Mouse (Mus musculus): Measurements from ENCODE around the gene Hhat. TPM values are rescaled to one million over a fixed set of nuclear protein-coding genes. Genes with fewer than 3 reads are reported as not detected.
A peak's percentile ranks its signal among the peaks of the same experiment; 100 is the strongest.

Hhat gene
- total RNA-seq, 2 experiments from 2014 or later, result not detected

DNA sequence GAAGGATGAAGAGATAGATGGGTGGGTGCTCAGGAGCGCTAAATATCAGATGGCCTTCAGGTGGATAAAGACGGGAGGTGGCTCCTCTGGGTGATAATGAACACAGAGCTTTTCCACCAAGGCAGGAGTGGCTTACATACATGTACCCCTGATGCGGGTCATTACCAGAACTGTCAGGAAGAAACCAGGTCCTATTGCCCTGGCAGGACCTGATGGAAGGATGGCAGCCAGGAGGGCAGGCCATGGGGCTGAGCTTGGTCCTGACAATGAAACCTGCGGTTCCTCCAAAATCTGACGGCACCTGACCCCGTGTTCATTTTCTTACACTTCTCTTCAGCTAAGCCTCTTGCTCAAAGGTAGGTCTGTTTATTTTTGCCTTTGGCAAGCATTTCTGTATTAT is 24.8 kb downstream of the Hhat start:
- ATAC-seq (replicated peaks; ENCODE audit: low FRiP score, poor library complexity, severe bottlenecking), result no peak

- ATAC-seq (replicated peaks; ENCODE audit: low FRiP score, poor library complexity, severe bottlenecking), result 0 out of 2 replicates have a peak, but pooled peaks have one; percentile 54
Measured at GRCm38 (mm10) chr1:192745240-192746101, 25.6 kb downstream of the Hhat start.

DNA sequence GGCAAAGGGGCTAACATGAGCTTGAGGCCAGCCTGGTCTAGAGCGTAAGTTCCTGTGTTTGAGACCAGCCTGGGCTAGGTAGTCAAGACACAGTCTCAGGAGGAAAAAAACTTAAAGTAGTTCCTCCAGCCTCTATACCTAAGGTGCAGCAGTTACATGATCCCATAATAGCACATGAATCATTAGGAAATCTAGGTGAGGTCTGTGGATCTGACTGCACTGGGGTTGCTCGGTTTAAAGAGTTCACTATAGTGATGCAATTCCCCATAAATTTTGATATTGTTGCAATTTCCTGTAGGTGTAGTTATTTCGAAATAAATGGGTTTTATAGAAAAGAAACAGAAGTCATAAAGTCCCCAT is 26.2 kb downstream of the Hhat start:
- no peak for ATAC-seq (replicated peaks; ENCODE audit: low FRiP score, poor library complexity, severe bottlenecking)

GRCm38 (mm10) chr1:192742394-192743251 is 28.4 kb downstream of the Hhat start:
- no peak for ATAC-seq (replicated peaks; ENCODE audit: low FRiP score, poor library complexity, severe bottlenecking)

GRCm38 (mm10) chr1:192741896-192742295 is 29.1 kb downstream of the Hhat start:
- no peak for ATAC-seq (replicated peaks; ENCODE audit: low FRiP score, poor library complexity, severe bottlenecking)

- ATAC-seq (replicated peaks; ENCODE audit: low FRiP score, poor library complexity, severe bottlenecking), result no peak
Measured at GRCm38 (mm10) chr1:192736524-192736923, 34.5 kb downstream of the Hhat start.

- ATAC-seq (replicated peaks; ENCODE audit: low FRiP score, poor library complexity, severe bottlenecking), result no peak
Measured at GRCm38 (mm10) chr1:192736002-192736426, 35.0 kb downstream of the Hhat start.

DNA sequence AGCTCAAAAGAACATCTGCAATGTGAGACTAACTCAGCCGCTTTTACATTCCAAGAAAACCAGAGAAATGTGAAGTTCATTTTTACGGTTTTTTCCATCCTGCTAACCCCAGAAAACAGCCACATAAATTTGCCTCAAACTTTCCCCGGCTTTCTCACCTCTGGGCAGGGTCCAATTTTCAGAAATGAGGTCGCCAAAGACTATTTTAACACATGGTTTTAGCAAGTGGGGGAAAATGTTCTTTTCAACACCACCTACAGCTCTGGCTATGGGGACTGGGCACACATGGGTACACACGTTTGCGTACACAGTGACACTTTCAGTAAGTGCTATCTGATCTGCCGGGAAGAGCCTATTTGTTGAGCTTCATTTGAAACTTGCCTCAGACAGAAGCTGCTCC is 40.5 kb downstream of the Hhat start:
- ATAC-seq (replicated peaks; ENCODE audit: low FRiP score, poor library complexity, severe bottlenecking), result no peak

- peak; percentile 64; the same call in 1 of the 2 replicates for ATAC-seq (replicated peaks; ENCODE audit: low FRiP score, poor library complexity, severe bottlenecking)
Measured at GRCm38 (mm10) chr1:192726996-192727624, 43.9 kb downstream of the Hhat start.

GRCm38 (mm10) chr1:192722147-192722546 is 48.9 kb downstream of the Hhat start:
- no peak for ATAC-seq (replicated peaks; ENCODE audit: low FRiP score, poor library complexity, severe bottlenecking)

DNA sequence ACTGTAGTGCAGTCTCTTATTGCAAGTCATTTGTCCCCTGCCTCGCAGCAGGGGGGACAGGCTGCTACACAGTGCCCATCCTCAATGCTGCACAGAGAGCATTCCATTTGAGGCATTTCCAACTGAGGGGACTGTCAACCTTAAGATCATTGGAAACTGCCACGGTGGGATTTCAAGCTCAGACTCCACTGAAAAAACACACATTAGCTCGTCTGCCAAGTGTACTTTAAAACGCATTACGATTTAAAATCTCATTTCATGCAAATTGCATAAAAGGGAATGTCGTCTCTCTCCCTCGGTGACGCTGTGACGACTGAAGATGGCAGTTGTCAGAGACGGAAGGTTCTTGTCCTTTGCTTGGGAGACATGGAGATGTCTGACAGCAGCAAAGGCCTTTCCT is 50.9 kb downstream of the Hhat start:
- ATAC-seq (replicated peaks; ENCODE audit: low FRiP score, poor library complexity, severe bottlenecking), result no peak

DNA sequence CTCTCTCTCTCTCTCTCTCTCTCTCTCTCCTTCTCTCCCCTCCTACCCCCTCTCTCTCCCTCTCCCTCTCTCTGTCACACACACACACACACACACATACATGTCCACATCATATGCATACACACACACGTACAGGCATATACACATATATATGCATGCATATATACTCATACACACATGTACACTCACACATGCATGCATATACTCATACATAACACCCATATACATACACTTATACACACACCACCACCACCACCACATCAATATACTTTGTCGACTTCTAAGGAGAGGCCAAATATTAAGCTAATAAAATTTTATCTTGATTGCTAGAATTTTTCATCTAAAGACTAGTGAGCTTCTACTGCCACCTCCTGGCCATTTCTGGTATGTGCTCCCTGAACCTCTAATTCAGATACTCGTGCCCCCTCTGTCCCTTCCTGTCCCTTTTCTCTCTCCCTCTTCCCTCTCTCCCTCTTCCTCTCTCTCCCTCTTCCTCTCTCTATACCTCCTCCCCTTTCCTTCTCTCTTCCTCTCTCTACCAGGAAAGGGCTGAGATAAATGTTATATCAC is 59.2 kb downstream of the Hhat start:
- ATAC-seq (replicated peaks; ENCODE audit: low FRiP score, poor library complexity, severe bottlenecking), result no peak

GRCm38 (mm10) chr1:192700339-192701073 is 70.5 kb downstream of the Hhat start:
- no peak for ATAC-seq (replicated peaks; ENCODE audit: low FRiP score, poor library complexity, severe bottlenecking)

- no peak for ATAC-seq (replicated peaks; ENCODE audit: low FRiP score, poor library complexity, severe bottlenecking)
Measured at GRCm38 (mm10) chr1:192699101-192699500, 71.9 kb downstream of the Hhat start.

DNA sequence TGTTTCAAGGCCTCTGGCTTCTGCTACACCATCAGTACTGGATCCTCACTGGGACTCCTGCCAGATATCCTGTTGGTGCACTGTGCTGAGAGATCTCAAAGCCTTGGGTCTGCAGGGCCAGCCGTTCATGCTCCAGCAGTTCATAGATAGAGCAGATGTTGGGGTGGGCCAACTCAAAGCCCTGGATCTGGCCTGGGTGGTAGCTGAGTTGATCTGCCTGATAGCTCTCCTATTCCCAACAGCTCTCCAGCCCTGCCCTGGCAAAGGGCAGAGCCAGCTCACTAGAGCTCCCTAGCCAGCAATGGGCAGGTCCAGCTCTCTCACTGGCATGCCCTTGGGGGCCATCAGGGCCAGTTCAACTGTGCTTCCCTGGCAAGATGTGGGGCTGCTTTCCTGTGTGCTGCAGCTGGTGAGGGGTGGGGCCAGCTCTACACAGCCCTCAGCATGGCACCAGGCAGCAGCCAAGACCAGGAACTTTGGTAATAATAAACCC is 74.6 kb downstream of the Hhat start:
- no peak for ATAC-seq (replicated peaks; ENCODE audit: low FRiP score, poor library complexity, severe bottlenecking)

DNA sequence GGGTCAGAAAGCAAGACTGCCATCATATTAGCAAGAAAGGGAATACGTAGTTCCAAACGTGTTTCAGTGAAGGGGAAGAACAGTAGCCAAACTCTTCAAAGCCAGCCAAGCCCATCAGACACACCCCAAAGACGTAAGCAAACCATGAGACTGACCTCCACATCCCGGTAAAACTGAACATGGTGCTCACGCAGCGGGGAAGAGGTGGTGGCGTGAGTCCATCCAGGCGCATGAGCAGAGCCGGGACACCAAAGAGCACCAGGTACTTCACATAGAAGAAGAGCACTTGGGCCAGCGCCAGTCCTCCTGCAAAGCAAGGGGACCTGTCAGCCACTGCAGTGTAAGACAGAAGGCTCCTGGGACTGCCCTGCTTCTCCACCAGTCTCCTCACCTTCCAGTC is 77.4 kb downstream of the Hhat start:
- ATAC-seq (replicated peaks; ENCODE audit: low FRiP score, poor library complexity, severe bottlenecking), result no peak

GRCm38 (mm10) chr1:192692982-192693381 is 78.0 kb downstream of the Hhat start:
- no peak for ATAC-seq (replicated peaks; ENCODE audit: low FRiP score, poor library complexity, severe bottlenecking)

- ATAC-seq (replicated peaks; ENCODE audit: low FRiP score, poor library complexity, severe bottlenecking), result no peak
Measured at GRCm38 (mm10) chr1:192682219-192682951, 88.6 kb downstream of the Hhat start.

DNA sequence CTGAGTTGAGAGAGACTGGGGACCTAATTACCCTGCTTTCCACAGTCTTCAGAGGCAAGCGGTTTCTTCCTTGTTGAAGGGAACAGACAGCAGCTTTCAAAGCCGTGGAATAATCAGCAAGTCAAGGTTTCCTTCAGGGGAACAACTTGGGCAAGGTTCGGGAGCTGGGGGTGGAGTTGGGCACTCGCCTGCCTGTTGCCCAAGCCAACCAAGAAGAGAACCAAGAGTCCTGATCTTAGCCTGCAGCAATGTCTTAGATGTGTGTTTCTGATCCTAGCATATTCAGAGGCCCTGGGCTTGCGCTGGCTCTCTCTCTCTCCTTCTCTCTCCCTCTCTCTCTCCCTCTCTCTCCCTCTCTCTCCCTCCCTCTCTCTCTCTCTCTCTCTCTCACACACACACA is 93.8 kb downstream of the Hhat start:
- ATAC-seq (replicated peaks; ENCODE audit: low FRiP score, poor library complexity, severe bottlenecking), result no peak

All from erythroid progenitor cell, adult 5-6 weeks (primary cell).